In the genomic region with DNA sequence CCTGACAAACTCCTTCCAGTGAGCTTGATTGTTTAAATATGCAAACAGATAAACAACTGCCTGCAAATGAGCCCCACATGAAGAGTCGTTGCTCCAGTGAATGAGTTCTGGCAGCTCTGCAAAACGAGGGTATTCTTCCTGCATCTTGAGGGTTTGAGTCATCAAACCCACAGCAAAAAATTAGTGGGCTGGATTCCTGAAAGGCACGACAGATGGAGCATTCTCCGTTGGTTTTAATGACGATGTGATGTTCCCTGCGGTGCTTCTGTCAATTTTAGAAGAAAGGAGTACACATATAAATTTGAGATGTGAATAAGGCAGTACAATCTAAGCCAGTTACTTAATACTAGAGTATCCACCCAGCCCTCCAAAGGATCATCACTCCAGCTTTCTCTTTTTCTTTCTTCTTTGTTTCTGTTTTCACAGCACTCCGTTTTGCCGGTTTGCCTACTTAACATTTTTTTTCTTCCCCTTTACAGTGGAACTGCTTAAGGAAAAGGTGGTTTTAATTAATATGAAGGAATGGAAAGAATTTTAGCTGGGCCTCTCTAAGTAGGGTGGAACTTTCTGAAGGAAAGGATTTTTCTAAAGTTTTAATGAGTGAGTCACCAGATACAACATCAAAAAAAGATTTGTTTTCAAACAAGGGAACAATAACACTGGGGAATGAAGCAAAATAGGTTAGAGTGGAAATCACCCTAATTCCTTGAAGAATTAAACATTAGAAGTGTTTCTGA, we compare ENCODE assay signal across 8 mouse cellular contexts. TPM values are rescaled to one million over a fixed set of nuclear protein-coding genes. Genes with fewer than 3 reads are reported as not detected.
A peak's percentile ranks its signal among the peaks of the same experiment; 100 is the strongest.
DNase-seq lines count a peak whose midpoint lies in the region; ATAC-seq and TF ChIP-seq lines count a peak whose summit lies in the region.
"Had no signal": no experiment of that assay in that cellular context is flagged by ENCODE, and none has a peak within 500 bp of the region (broad histone marks: within the 10 kb centered on the region; RNA-seq: fewer than 3 reads in every experiment).

No protein-coding gene starts in this region.

- in situ Hi-C loops in Patski (cut with MboI; ENCODE audit: low pct_unique_long_range_greater_than_20kb): no loop called here

- H3K36me3 ChIP-seq in forebrain, embryonic 16.5 days (ENCODE audit: control insufficient read depth, insufficient read depth): no peaks in the 10 kb centered on the region

- H3K27ac ChIP-seq in forebrain, embryonic 16.5 days (ENCODE audit: low read length): peak overlapping the region; percentile 56

- H3K4me1 ChIP-seq in forebrain, embryonic 16.5 days (replicated peaks; ENCODE audit: control insufficient read depth, insufficient read depth, low read length): peaks cover 12% of the 10 kb centered on the region

- H3K9me3 ChIP-seq in forebrain, embryonic 16.5 days (ENCODE audit: control insufficient read depth, low read length): no peaks in the 10 kb centered on the region

- H3K4me2 ChIP-seq in forebrain, embryonic 16.5 days (ENCODE audit: low read length): peak overlapping the region; percentile 77

- H3K9ac ChIP-seq in forebrain, embryonic 16.5 days (replicated peaks; ENCODE audit: low read depth, low read length): no peak overlapping the region

- POLR2A ChIA-PET in Patski (lab: Charles Lee): interaction anchor here (0.7 to 1.0 kb wide), 2 partner anchors 9 to 13 kb away, joined by 3 to 5 read pairs; no protein-coding TSS in a partner anchor

- H3K4me3 ChIP-seq in forebrain, embryonic 16.5 days (replicated peaks; ENCODE audit: low read length): no peak overlapping the region

- no peaks in the 10 kb centered on the region for H3K27me3 ChIP-seq in Patski
- no peaks in the 10 kb centered on the region; the same call in 1 of the 2 replicates for H3K27me3 ChIP-seq in forebrain, embryonic 16.5 days (replicated peaks; ENCODE audit: control insufficient read depth, insufficient read depth, low read length)

- ATAC-seq in Patski: peak; percentile 41
- peak; percentile 20; the same call in 1 of the 2 replicates for ATAC-seq in forebrain, embryonic 16.5 days

- TF ChIP-seq CTCF in Patski (IDR thresholded peaks at IDR 0.05): no peak

- 1% methylated on average over 8 of the region's 8 CpGs for WGBS in forebrain, embryonic 16.5 days

- CTCF ChIA-PET in Patski (lab: Charles Lee): interaction anchor here (0.7 to 1.3 kb wide), 4 partner anchors 9 to 29 kb away, joined by 3 read pairs; no protein-coding TSS in a partner anchor

- DNase-seq in Patski (ENCODE audit: low read depth, low spot score): peak; percentile 79
- peak; percentile 50 to 52 for DNase-seq in cerebellum, adult 18-20 months
- peak; percentile 40 to 72 for DNase-seq in left cerebral cortex, adult 8-10 months (ENCODE audit: low spot score in 2 of 2)
- DNase-seq in retina, embryonic 14.5 days (ENCODE audit: low spot score): peak; percentile 56
- DNase-seq in adrenal gland, postnatal 4 days (ENCODE audit: low spot score in 2 of 2): no peak
- DNase-seq in thymus, postnatal 4 days: no peak

RNA-seq across cellular contexts. Expression of a gene that starts 1.1 kb away (rescaled TPM):
- 3.7 TPM for polyA plus RNA-seq in Patski (2021)
- polyA plus RNA-seq in forebrain, embryonic 16.5 days (2015; fragmentation: Nextera tagmentation; extraction: Ambion mirVana): 0.10 and 1.1 TPM in 2 replicates
- 1 to 10 TPM; 3.7 to 5.5 (median 4.1) TPM for total RNA-seq in left cerebral cortex, adult 8-10 months (2022)
- total RNA-seq in adrenal gland, postnatal 4 days (2021): 1 to 10 TPM; 4.4 TPM
- polyA plus RNA-seq: spleen, adult 2 months had no signal

Comparison
In these comparisons a context has a peak if more than half of its experiments do, and no peak if none do; other contexts are left out.
1. DNase-seq: peak in Patski (single experiment), cerebellum, adult 18-20 months (2 of 2), left cerebral cortex, adult 8-10 months (2 of 2) and retina, embryonic 14.5 days (single experiment); none in adrenal gland, postnatal 4 days (0 of 2) and thymus, postnatal 4 days (single experiment).